Mouse (Mus musculus) forebrain, embryonic 12.5 days (tissue): ENCODE results near the gene Zscan20. TPM values are rescaled to one million over a fixed set of nuclear protein-coding genes. Genes with fewer than 3 reads are reported as not detected.

ENCODE experiments used
- polyA plus RNA-seq: library from polyadenylated mRNA; unstranded; fragments of >200 nt; fragmentation: Nextera tagmentation; extraction: Ambion mirVana; gene quantifications from 2 replicates; pipeline ENCODE4 v1.2.1, GENCODE M21; 2016

Gene Zscan20
- polyA plus RNA-seq, 1 experiment from 2014 or later = 8.3 TPM

Other genes with a start within 250 kb of the Zscan20 start
- gene Tlr12, start 8.5 kb upstream of the Zscan20 start, polyA plus RNA-seq = 0.79 and 1.6 TPM in 2 replicates
- 56.1 and 148 TPM in 2 replicates for gene Phc2, start 44.6 kb upstream of the Zscan20 start, polyA plus RNA-seq
- 0.38 and 0.57 TPM in 2 replicates for gene A3galt2, start 145.3 kb upstream of the Zscan20 start, polyA plus RNA-seq
- 41.9 and 43.7 TPM in 2 replicates for gene Zfp362, start 195.9 kb upstream of the Zscan20 start, polyA plus RNA-seq